Mouse (Mus musculus) common myeloid progenitor, adult 5-6 weeks (primary cell): Measurements from ENCODE around the gene Tcea2. TPM values are rescaled to one million over a fixed set of nuclear protein-coding genes. Genes with fewer than 3 reads are reported as not detected.

Experiments
- ATAC-seq: replicated peaks from 2 replicates; pipeline ENCODE4 v1.8.0; 2016; ENCODE audit warnings: low read depth, mild to moderate bottlenecking, moderate TSS enrichment, inconsistent platforms; ENCODE audit not compliant: poor library complexity, severe bottlenecking
- total RNA-seq: library from RNA; stranded (forward); fragments of 200-1000, 187-1606 nt; gene quantifications from 2 replicates; pipeline ENCODE4 v1.2.3, GENCODE M21; 2017

Tcea2 gene
- total RNA-seq, 1 experiment from 2014 or later: 9.6 TPM

GRCm38 (mm10) chr2:181673501-181673900 is 6.6 kb upstream of the Tcea2 start:
- no peak for ATAC-seq

GRCm38 (mm10) chr2:181674934-181675333 is 5.2 kb upstream of the Tcea2 start:
- ATAC-seq: no peak

- peak; percentile 58 for ATAC-seq
Measured at GRCm38 (mm10) chr2:181675454-181675853, 4.7 kb upstream of the Tcea2 start.

GRCm38 (mm10) chr2:181676424-181676823 is 3.7 kb upstream of the Tcea2 start:
- no peak for ATAC-seq

GRCm38 (mm10) chr2:181677096-181677754 is 2.9 kb upstream of the Tcea2 start:
- no peak for ATAC-seq

- ATAC-seq: no peak
Measured at GRCm38 (mm10) chr2:181677755-181678098, 2.4 kb upstream of the Tcea2 start.

GRCm38 (mm10) chr2:181678780-181679179 is 1.3 kb upstream of the Tcea2 start:
- ATAC-seq: peak; percentile 77

GRCm38 (mm10) chr2:181680716-181681117 is 607 bp downstream of the Tcea2 start:
- peak; percentile 10; the same call in 1 of the 2 replicates for ATAC-seq

- no peak for ATAC-seq
Measured at GRCm38 (mm10) chr2:181681978-181682377, 1.9 kb downstream of the Tcea2 start.

GRCm38 (mm10) chr2:181683381-181683780 is 3.3 kb downstream of the Tcea2 start:
- ATAC-seq: no peak

- 0 out of 2 replicates have a peak, but pooled peaks have one; percentile 19 for ATAC-seq
Measured at GRCm38 (mm10) chr2:181684713-181685112, 4.6 kb downstream of the Tcea2 start.

GRCm38 (mm10) chr2:181685686-181686085 is 5.6 kb downstream of the Tcea2 start:
- no peak for ATAC-seq

GRCm38 (mm10) chr2:181687586-181687985 is 7.5 kb downstream of the Tcea2 start:
- no peak for ATAC-seq

GRCm38 (mm10) chr2:181689466-181690160 is 9.5 kb downstream of the Tcea2 start:
- no peak for ATAC-seq

- no peak for ATAC-seq
Measured at GRCm38 (mm10) chr2:181691083-181691482, 11.0 kb downstream of the Tcea2 start.

GRCm38 (mm10) chr2:181691571-181691970 is 11.5 kb downstream of the Tcea2 start:
- ATAC-seq: peak; percentile 80

GRCm38 (mm10) chr2:181692304-181692703 is 12.2 kb downstream of the Tcea2 start:
- no peak for ATAC-seq

GRCm38 (mm10) chr2:181693339-181694280 is 13.5 kb downstream of the Tcea2 start, which contains the start of gene Rgs19:
Gene Rgs19 (minus strand): TSS chr2:181693977.
- peak; percentile 76 for ATAC-seq

GRCm38 (mm10) chr2:181694581-181694980 is 14.5 kb downstream of the Tcea2 start:
- no peak for ATAC-seq

GRCm38 (mm10) chr2:181695776-181696175 is 15.7 kb downstream of the Tcea2 start:
- ATAC-seq: no peak
